10 mouse cellular contexts compared by ENCODE assay signal in genomic region chr10:21937222-21937605, GRCm38 (mm10). TPM values are rescaled to one million over a fixed set of nuclear protein-coding genes. Genes with fewer than 3 reads are reported as not detected.
DNase-seq lines count a peak whose midpoint lies in the region; ATAC-seq and TF ChIP-seq lines count a peak whose summit lies in the region.
"Had no signal": no experiment of that assay in that cellular context is flagged by ENCODE, and none has a peak within 500 bp of the region (broad histone marks: within the 10 kb centered on the region; RNA-seq: fewer than 3 reads in every experiment).

No protein-coding gene starts in this region.

- H3K27me3 ChIP-seq in heart, embryonic 10.5 days (ENCODE audit: insufficient read depth, poor library complexity, severe bottlenecking): no peaks in the 10 kb centered on the region
- H3K27me3 ChIP-seq in heart, adult 2 months (ENCODE audit: control insufficient read depth, insufficient read depth, low read length): no peaks in the 10 kb centered on the region
- no peaks in the 10 kb centered on the region for H3K27me3 ChIP-seq in heart, embryonic 12.5 days (replicated peaks)
- no peaks in the 10 kb centered on the region for H3K27me3 ChIP-seq in limb, embryonic 10.5 days (ENCODE audit: low read depth, poor library complexity, severe bottlenecking)
- H3K27me3 ChIP-seq: liver, embryonic 15.5 days; Patski had no signal

- 10% methylated on average over 9 of the region's 9 CpGs for WGBS in heart, embryonic 10.5 days
- WGBS in heart, adult 2 months: 19% methylated on average over 9 of the region's 9 CpGs
- 9% methylated on average over 9 of the region's 9 CpGs for WGBS in heart, embryonic 12.5 days
- 6% methylated on average over 9 of the region's 9 CpGs for WGBS in limb, embryonic 10.5 days

- peak overlapping the region; percentile 75 for H3K27ac ChIP-seq in heart, embryonic 10.5 days
- H3K27ac ChIP-seq in heart, adult 2 months: no peak overlapping the region; the same call in 1 of the 2 replicates
- H3K27ac ChIP-seq in heart, embryonic 12.5 days (ENCODE audit: poor library complexity, severe bottlenecking): no peak overlapping the region
- H3K27ac ChIP-seq in limb, embryonic 10.5 days: peak overlapping the region; percentile 66; the same call in 1 of the 2 replicates
- H3K27ac ChIP-seq: liver, embryonic 15.5 days had no signal

- peak; percentile 74 for DNase-seq in heart, embryonic 10.5 days (ENCODE audit: low spot score)
- no peak for DNase-seq in heart, adult 2 months
- DNase-seq in adrenal gland, postnatal 25 days: peak; percentile 9
- peak; percentile 62 for DNase-seq in limb, embryonic 10.5 days (ENCODE audit: low spot score)
- DNase-seq in right cerebral cortex, adult 2 months (ENCODE audit: low spot score in 2 of 2): no peak
- DNase-seq in left cerebral cortex, adult 9 months (ENCODE audit: low spot score in 2 of 2): no peak

- intact Hi-C loops in heart, adult 2 months (cut with DNase I): loop anchor here (5.0 kb wide), 1 partner anchor 895 kb away; no protein-coding TSS in a partner anchor

- no peaks in the 10 kb centered on the region for H3K36me3 ChIP-seq in heart, embryonic 10.5 days
- H3K36me3 ChIP-seq in heart, adult 2 months (ENCODE audit: control insufficient read depth, insufficient read depth, low read length): no peaks in the 10 kb centered on the region
- H3K36me3 ChIP-seq in heart, embryonic 12.5 days: no peaks in the 10 kb centered on the region
- H3K36me3 ChIP-seq in limb, embryonic 10.5 days: no peaks in the 10 kb centered on the region
- H3K36me3 ChIP-seq: liver, embryonic 15.5 days had no signal

- H3K4me3 ChIP-seq in heart, embryonic 10.5 days: peak overlapping the region; percentile 43
- H3K4me3 ChIP-seq in heart, adult 2 months: no peak overlapping the region
- peak overlapping the region; percentile 7; the same call in 1 of the 2 replicates for H3K4me3 ChIP-seq in heart, embryonic 12.5 days
- peak overlapping the region; percentile 32 for H3K4me3 ChIP-seq in limb, embryonic 10.5 days
- H3K4me3 ChIP-seq: liver, embryonic 15.5 days had no signal

- H3K4me1 ChIP-seq in heart, embryonic 10.5 days: peaks cover 15% of the 10 kb centered on the region
- peaks cover 4% of the 10 kb centered on the region for H3K4me1 ChIP-seq in heart, adult 2 months (ENCODE audit: control insufficient read depth, insufficient read depth, low read length)
- peaks cover 13% of the 10 kb centered on the region for H3K4me1 ChIP-seq in heart, embryonic 12.5 days (replicated peaks)
- H3K4me1 ChIP-seq in limb, embryonic 10.5 days: peaks cover 15% of the 10 kb centered on the region

- no peak for TF ChIP-seq EP300 in heart, adult 2 months (IDR thresholded peaks at IDR 0.05; ENCODE audit: insufficient read depth, low read depth, low read length)

- H3K9me3 ChIP-seq in heart, embryonic 10.5 days: no peaks in the 10 kb centered on the region
- H3K9me3 ChIP-seq in heart, embryonic 12.5 days (replicated peaks): no peaks in the 10 kb centered on the region
- no peaks in the 10 kb centered on the region for H3K9me3 ChIP-seq in limb, embryonic 10.5 days (replicated peaks)
- H3K9me3 ChIP-seq: liver, embryonic 15.5 days had no signal

- no peak for TF ChIP-seq POLR2A in heart, adult 2 months (IDR thresholded peaks at IDR 0.05; ENCODE audit: insufficient read depth, low read depth, low read length)

- H3K4me2 ChIP-seq in heart, embryonic 12.5 days: peak overlapping the region; percentile 52
- H3K4me2 ChIP-seq: liver, embryonic 15.5 days had no signal

- no peak overlapping the region; the same call in 1 of the 2 replicates for H3K9ac ChIP-seq in heart, adult 2 months (ENCODE audit: low read depth, low read length)
- H3K9ac ChIP-seq in heart, embryonic 12.5 days: peak overlapping the region; percentile 21; the same call in 1 of the 2 replicates
- H3K9ac ChIP-seq: liver, embryonic 15.5 days had no signal

- ATAC-seq in heart, embryonic 12.5 days (ENCODE audit: insufficient number of reproducible peaks, low FRiP score): 0 out of 2 replicates have a peak, but pooled peaks have one; percentile 11
- no peak for ATAC-seq in CD4-positive, CD25-positive, alpha-beta regulatory T cell, adult 4 months
- ATAC-seq: Patski had no signal

- H3K79me2 ChIP-seq in heart, adult 2 months (replicated peaks; ENCODE audit: control insufficient read depth, insufficient read depth, low read length): no peaks in the 10 kb centered on the region

- no peak for TF ChIP-seq CTCF in heart, adult 2 months (IDR thresholded peaks at IDR 0.05)

RNA-seq across cellular contexts. Expression of gene Sgk1, which starts 55.2 kb away (rescaled TPM):
- 20.5 and 22.8 TPM in 2 replicates for polyA plus RNA-seq in heart, embryonic 10.5 days (2016; fragmentation: Nextera tagmentation; extraction: Ambion mirVana)
- total RNA-seq in heart, adult 2 months (2021): 10 to 100 TPM; 64.7 to 89.1 TPM
- 31.9 and 43.5 TPM in 2 replicates for polyA plus RNA-seq in heart, adult 2 months (2012; rRNA removed)
- 108 and 120 TPM in 2 replicates for total RNA-seq in adrenal gland, postnatal 25 days (2021)
- 24.3 and 26.0 TPM in 2 replicates for polyA plus RNA-seq in heart, embryonic 12.5 days (2016; fragmentation: Nextera tagmentation; extraction: Ambion mirVana)
- polyA plus RNA-seq in limb, embryonic 10.5 days (2016; fragmentation: Nextera tagmentation; extraction: Ambion mirVana): 8.6 and 13.0 TPM in 2 replicates
- 10 to 100 TPM; 22.2 to 26.6 TPM for polyA plus RNA-seq in CD4-positive, CD25-positive, alpha-beta regulatory T cell, adult 4 months (2017; shearing (Covaris generic))

Comparison
In these comparisons a context has a peak if more than half of its experiments do, and no peak if none do; other contexts are left out.
1. DNase-seq: peak in heart, embryonic 10.5 days (single experiment), adrenal gland, postnatal 25 days (single experiment) and limb, embryonic 10.5 days (single experiment); none in heart, adult 2 months (0 of 2), right cerebral cortex, adult 2 months (0 of 2) and left cerebral cortex, adult 9 months (0 of 2).
2. H3K27ac ChIP-seq: peak in heart, embryonic 10.5 days (single experiment) and limb, embryonic 10.5 days (single experiment); none in heart, adult 2 months (single experiment) and heart, embryonic 12.5 days (single experiment).